ENCODE assay signal across 7 mouse cellular contexts in the genomic region with DNA sequence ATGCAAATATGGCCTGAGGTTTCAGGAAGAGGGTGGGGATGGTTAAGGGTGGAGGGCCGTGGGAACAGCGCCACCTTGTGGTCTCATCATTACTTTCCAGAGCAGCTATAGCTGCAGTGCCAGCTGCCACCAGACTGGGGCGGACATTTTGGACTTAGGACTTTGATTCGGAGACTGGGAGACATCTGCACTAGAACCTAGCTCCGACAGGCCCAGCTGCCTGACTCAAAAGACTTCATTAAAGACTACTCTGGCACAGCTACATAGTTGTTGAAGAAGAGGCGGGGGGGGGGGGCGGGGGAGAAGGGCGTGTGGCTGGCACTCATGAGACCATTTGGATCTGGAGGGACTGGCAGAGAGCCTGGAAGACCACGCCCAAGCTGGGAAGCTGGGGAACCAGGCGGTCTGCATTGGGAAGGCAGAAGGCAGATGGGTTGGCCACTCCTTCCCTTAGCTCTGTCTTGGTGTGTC. TPM values are rescaled to one million over a fixed set of nuclear protein-coding genes. Genes with fewer than 3 reads are reported as not detected.
DNase-seq lines count a peak whose midpoint lies in the region; ATAC-seq lines count a peak whose summit lies in the region.

No protein-coding gene starts in this region.

- H3K9ac ChIP-seq in midbrain, embryonic 13.5 days (replicated peaks) = no peak overlapping the region

- DNase-seq in adrenal gland, postnatal 10 days = peak; percentile 90
- peak; percentile 88 for DNase-seq in embryonic facial prominence, embryonic 10.5 days (ENCODE audit: low spot score)
- peak; percentile 80 to 88 for DNase-seq in heart, adult 18-20 months
- DNase-seq in kidney, adult 18-20 months = peak; percentile 82
- peak; percentile 91 for DNase-seq in limb, embryonic 10.5 days (ENCODE audit: low spot score)
- peak; percentile 6 for DNase-seq in spleen, adult 12 weeks (ENCODE audit: low spot score)

- 0 out of 2 replicates have a peak overlapping the region, but pooled peaks have one; percentile 9 for H3K4me2 ChIP-seq in midbrain, embryonic 13.5 days (replicated peaks)

- no peaks in the 10 kb centered on the region for H3K27me3 ChIP-seq in embryonic facial prominence, embryonic 10.5 days (replicated peaks; ENCODE audit: low read depth, poor library complexity, severe bottlenecking)
- no peaks in the 10 kb centered on the region for H3K27me3 ChIP-seq in limb, embryonic 10.5 days (ENCODE audit: low read depth, poor library complexity, severe bottlenecking)
- no peaks in the 10 kb centered on the region for H3K27me3 ChIP-seq in midbrain, embryonic 13.5 days

- 16% methylated on average over 10 of the region's 10 CpGs for WGBS in embryonic facial prominence, embryonic 10.5 days
- 17% methylated on average over 9 of the region's 10 CpGs for WGBS in limb, embryonic 10.5 days
- WGBS in midbrain, embryonic 13.5 days = 12% methylated on average over 10 of the region's 10 CpGs

- ATAC-seq in midbrain, embryonic 13.5 days = peak; percentile 78

- no peaks in the 10 kb centered on the region for H3K36me3 ChIP-seq in embryonic facial prominence, embryonic 10.5 days (replicated peaks)
- no peaks in the 10 kb centered on the region for H3K36me3 ChIP-seq in limb, embryonic 10.5 days
- no peaks in the 10 kb centered on the region for H3K36me3 ChIP-seq in midbrain, embryonic 13.5 days

- peaks cover 4% of the 10 kb centered on the region for H3K4me1 ChIP-seq in embryonic facial prominence, embryonic 10.5 days
- peaks cover 24% of the 10 kb centered on the region for H3K4me1 ChIP-seq in limb, embryonic 10.5 days
- no peaks in the 10 kb centered on the region; the same call in 1 of the 2 replicates for H3K4me1 ChIP-seq in midbrain, embryonic 13.5 days (replicated peaks)

- H3K4me3 ChIP-seq in embryonic facial prominence, embryonic 10.5 days = peak overlapping the region; percentile 36
- H3K4me3 ChIP-seq in limb, embryonic 10.5 days = peak overlapping the region; percentile 33
- no peak overlapping the region for H3K4me3 ChIP-seq in midbrain, embryonic 13.5 days (replicated peaks)

- H3K27ac ChIP-seq in embryonic facial prominence, embryonic 10.5 days (replicated peaks) = peak overlapping the region; percentile 51
- H3K27ac ChIP-seq in limb, embryonic 10.5 days = no peak overlapping the region
- no peak overlapping the region for H3K27ac ChIP-seq in midbrain, embryonic 13.5 days

- H3K9me3 ChIP-seq in embryonic facial prominence, embryonic 10.5 days = no peaks in the 10 kb centered on the region
- no peaks in the 10 kb centered on the region for H3K9me3 ChIP-seq in limb, embryonic 10.5 days (replicated peaks)
- no peaks in the 10 kb centered on the region for H3K9me3 ChIP-seq in midbrain, embryonic 13.5 days

RNA-seq across cellular contexts. Expression of gene Dkk3, which starts 21.4 kb away (rescaled TPM):
- 10 to 100 TPM; 12.3 to 14.7 TPM for total RNA-seq in adrenal gland, postnatal 10 days (2021)
- 10.8 and 15.2 TPM in 2 replicates for polyA plus RNA-seq in embryonic facial prominence, embryonic 10.5 days (2016; fragmentation: Nextera tagmentation; extraction: Ambion mirVana)
- 10 to 100 TPM; 45.6 to 47.9 TPM for total RNA-seq in heart, adult 18-20 months (2021)
- 4.9 and 6.3 TPM in 2 replicates for polyA plus RNA-seq in limb, embryonic 10.5 days (2016; fragmentation: Nextera tagmentation; extraction: Ambion mirVana)
- 18.9 and 19.8 TPM in 2 replicates for polyA plus RNA-seq in midbrain, embryonic 13.5 days (2015; fragmentation: Nextera tagmentation; extraction: Ambion mirVana)

RNA-seq across cellular contexts. Expression of gene Mical2, which starts 45.4 kb away (rescaled TPM):
- 10 to 100 TPM; 17.4 to 22.7 TPM for total RNA-seq in adrenal gland, postnatal 10 days (2021)
- polyA plus RNA-seq in embryonic facial prominence, embryonic 10.5 days (2016; fragmentation: Nextera tagmentation; extraction: Ambion mirVana) = 1.2 and 1.4 TPM in 2 replicates
- 10 to 100 TPM; 80.4 to 85.1 TPM for total RNA-seq in heart, adult 18-20 months (2021)
- polyA plus RNA-seq in limb, embryonic 10.5 days (2016; fragmentation: Nextera tagmentation; extraction: Ambion mirVana) = 0.96 and 1.2 TPM in 2 replicates
- 1.5 TPM in 2 replicates for polyA plus RNA-seq in midbrain, embryonic 13.5 days (2015; fragmentation: Nextera tagmentation; extraction: Ambion mirVana)

Comparison
In these comparisons a context has a peak if more than half of its experiments do, and no peak if none do; other contexts are left out.
1. DNase-seq: peak in every context shown above with its lines; median percentile 91 in limb, embryonic 10.5 days; 90 in adrenal gland, postnatal 10 days; 88 in embryonic facial prominence, embryonic 10.5 days; 84 in heart, adult 18-20 months; 82 in kidney, adult 18-20 months; 6 in spleen, adult 12 weeks.